Mouse (Mus musculus) adrenal gland (tissue): ENCODE data around the gene Urm1.
"Not testable (repeated sequence)": the region's sequence is repeated elsewhere in the genome, so short reads cannot be mapped to it uniquely, and the experiment has no call there.

ENCODE experiments used
- intact Hi-C: fragments of 180-260 bp; cut with DNase I; formaldehyde crosslinking; loops from one replicate; pipeline ENCODE4 v1.15.1; 2025

Gene Urm1

DNA sequence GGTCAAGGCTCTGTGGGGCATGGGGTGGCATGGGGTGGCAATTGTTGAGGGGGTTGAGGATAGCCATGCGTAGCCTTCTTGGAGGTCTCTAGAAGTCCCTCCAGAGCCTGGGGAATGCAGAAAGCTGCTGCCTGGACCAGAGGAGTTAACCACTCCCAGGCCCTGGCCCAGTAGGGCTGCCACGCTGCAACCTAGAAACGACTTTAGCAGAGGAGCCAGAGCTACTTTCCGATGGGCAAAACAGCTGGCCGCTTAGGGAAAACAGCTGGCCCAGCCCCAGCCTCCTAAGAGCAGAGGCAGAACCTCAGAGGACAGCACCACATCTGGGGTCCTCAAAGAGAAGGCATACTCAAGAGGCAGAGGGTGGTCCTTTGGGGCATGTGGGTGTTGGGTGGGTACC is 38.1 kb downstream of the Urm1 start:
- intact Hi-C loops: loop anchor here (5.0 to 10.0 kb wide), 2 partner anchors 41 to 93 kb away; no protein-coding TSS in a partner anchor

DNA sequence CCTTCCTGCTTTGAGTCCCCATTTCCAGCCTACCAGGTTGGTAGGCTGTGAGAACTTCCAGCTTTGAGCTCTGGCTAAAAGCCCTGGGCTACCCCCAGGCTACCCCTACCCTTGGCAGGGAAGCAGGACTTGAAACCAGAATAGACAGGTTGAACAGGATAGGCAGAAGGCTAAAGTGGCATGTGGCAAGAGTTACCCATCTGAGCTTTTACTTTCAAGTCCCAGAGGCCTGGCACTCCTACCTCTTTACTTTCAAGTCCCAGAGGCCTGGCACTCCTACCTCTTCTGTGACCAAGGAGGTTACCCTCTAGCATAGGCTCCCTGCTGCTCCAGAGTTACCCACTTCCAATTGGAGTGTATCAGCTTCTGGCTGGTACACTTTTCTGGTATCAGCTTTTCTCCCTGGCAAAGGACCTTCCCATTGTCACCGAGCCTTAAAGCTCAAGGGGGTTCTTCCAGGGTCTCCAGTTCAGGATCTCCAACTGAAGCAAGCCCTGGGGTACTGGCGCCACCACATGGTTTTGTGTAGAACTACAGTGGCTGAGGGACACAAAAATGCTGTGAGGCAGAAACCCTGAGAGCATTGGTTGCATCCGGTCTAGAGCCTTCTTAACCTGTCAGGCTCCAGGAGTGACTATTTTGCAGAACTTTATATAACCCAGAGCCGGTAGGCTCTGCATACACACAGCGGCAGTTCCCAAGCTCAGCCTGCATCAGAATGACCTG is 39.0 kb downstream of the Urm1 start:
- intact Hi-C loops: loop anchor here (5.0 to 10.0 kb wide), 2 partner anchors 42 to 94 kb away; no protein-coding TSS in a partner anchor

DNA sequence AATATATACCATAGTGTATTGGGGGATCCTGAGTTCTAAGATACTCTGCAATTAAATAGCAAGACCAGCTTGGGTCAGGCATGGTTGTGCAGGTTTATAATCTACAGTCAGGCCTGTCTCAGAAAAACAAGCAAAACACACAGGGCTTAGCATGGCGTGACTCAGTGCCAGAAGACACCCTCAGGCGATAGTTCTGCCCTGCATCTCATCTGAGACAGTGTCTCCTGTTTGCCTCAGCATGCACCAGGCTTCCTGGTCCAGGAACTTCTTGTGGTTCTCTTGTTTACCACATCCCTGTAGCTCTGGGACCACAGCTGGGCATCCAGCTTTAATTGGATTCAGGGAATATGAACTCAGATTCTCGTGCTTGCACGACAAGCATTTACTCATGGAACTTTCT is 45.2 kb downstream of the Urm1 start:
- intact Hi-C loops: no loop called here

DNA sequence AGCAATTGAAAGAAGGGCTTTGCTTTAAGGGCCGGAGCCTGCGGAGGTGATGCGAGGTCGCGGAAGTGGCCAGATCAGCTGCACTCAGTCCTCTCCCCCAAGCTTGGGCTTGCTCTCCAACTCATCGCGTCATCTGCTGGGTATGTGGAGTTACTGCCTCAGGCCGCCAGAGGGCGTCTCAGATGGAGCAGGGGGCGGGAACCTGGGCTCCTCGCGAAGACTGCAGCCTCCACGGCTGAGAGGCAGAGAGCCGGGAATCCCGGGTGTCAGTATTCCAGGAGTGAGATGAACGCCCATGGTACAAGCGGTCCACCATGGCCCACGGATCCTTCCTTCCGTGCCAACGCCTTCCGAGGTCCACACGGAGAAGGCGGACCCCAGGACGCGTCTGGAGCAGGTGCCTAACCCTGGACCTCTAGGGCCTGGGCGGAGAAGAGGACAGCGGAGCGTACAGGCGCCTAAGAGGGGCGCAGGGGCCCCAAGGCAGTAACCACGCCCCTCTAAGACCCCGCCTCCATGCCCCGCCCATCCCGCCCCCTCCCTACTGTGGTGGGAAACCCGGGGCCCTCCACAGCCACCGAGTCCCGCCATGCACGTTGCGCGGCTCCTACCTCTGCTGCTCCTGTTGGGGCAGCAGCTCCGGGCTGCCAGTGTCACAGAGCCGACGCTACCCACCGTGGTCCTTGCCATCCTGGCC is 49.2 kb downstream of the Urm1 start, which contains the start of gene Cercam:
Gene Cercam, plus strand, starts transcription at position 216 of the 697 bp plus-strand sequence.
- intact Hi-C loops: no loop called here

DNA sequence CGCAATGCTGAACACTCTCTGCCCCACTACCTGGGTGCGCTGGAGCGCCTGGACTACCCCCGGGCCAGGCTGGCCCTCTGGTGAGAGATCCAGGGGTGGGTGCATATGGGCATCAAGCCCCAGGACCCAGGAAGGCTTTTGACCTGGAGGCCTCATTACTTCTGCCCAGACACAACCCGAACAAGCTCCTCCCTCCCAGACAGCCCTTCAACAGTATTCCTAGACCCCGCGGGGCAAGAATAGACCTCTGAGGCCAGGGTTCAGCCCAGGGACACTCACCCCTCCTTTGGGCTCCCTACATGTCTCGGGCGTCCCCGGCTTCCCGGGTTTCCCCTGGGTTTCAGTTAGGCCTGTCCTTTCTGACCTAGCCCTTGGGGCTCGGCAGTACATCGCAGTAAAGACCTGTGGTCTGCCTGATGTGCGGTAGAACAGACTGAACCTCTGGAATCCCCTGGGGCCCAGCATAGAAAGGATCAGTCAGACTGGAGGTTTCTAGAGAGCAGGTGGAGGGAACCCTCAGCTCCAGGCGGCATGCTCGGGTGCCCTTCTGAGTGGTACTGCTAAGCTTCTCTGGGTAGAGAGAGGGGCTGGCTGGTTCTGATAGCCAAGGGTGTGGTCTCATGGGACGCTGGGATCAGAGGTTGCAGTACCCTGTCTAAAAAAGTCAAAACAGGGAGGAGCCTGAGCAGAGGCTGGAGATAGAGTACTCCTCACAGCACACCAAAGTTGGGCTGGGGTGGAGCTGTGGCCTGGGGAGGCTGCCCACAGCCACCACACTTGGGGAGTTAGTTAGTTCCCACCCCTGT is 50.0 kb downstream of the Urm1 start:
- intact Hi-C loops: no loop called here

DNA sequence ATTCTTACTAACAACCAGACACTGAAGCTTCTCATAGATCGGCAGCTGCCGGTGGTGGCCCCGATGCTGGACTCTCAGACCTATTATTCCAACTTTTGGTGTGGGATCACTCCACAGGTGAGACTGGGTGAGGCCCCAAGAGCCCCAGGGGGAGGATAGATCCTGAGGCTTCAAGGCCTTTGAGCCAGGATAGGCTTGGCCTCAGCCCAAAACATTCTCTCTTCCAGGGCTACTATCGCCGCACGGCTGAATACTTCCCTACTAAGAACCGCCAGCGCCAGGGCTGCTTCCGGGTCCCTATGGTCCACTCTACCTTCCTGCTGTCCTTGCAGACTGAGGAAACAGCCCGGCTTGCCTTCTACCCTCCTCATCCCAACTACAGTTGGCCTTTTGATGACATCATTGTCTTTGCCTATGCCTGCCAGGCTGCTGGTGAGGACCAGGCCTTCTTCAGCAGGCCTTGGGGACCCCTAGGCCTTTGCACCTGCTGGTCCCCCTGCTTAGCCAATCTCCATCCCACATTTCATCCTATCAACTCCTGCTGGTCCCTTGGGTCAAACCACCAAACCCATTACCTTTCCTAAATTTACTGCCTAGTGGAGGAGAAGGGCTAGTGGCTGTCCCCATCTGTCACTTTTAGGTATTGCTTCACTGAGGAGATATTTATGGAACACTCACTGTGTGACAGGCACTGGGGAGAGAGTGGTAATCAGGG is 52.9 kb downstream of the Urm1 start:
- intact Hi-C loops: no loop called here

DNA sequence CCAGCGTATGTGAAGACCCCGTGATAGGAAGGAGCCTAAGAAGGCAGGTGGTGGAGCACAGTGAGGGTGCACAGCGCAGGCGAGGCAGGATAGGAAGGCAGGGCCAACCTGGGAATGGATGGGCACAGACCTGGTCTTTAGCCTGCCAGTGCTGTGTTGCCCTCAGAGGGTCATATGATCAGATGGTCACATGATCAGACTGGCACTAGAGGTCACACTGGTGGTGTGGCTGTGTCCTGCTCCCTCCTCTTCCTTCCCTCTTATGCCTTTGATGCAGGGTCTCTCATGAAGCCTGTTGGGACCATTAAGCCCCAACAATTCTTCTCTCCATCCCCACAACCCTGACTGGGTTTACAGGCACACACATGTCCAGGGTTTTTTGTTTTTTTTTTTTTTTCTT is 53.9 kb downstream of the Urm1 start:
- intact Hi-C loops: no loop called here

DNA sequence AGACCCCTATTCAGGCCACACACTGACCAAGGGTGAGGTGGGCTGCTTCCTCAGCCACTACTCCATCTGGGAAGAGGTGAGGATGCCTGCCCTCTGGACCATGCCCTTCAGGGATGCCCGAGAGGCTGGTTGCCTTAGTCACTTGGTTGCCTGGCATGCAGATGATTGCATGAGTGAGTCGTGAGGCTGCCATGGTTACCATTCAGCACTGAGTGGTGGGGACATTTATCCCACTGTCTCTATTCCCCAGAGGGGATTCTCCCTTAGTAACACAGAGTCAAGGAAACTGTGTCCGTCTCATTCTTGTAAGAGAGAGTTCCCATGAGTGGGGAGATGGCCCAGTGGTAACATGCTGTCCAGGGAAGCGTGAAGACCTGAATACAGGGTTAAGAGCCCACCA is 58.2 kb downstream of the Urm1 start:
- intact Hi-C loops: no loop called here

DNA sequence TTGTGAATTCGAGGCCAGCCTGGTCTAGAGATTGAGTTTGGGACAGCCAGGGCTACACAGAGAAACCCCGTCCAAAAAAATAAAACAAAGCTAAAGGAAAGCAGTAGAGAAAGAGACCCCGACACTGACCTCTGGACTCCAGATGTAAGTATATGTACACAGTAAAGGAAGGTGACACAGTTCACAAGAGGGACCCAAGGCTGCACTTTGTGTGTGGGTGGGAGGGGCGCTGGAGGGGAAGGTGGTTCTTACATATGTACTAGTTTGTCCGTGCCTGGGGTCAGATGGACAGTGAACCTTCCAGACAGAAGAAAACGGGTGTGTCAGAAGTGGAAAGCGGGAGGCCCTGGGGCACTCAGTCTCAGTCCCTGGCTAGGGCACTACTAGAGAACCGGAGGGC is 59.3 kb downstream of the Urm1 start:
- intact Hi-C loops: no loop called here

DNA sequence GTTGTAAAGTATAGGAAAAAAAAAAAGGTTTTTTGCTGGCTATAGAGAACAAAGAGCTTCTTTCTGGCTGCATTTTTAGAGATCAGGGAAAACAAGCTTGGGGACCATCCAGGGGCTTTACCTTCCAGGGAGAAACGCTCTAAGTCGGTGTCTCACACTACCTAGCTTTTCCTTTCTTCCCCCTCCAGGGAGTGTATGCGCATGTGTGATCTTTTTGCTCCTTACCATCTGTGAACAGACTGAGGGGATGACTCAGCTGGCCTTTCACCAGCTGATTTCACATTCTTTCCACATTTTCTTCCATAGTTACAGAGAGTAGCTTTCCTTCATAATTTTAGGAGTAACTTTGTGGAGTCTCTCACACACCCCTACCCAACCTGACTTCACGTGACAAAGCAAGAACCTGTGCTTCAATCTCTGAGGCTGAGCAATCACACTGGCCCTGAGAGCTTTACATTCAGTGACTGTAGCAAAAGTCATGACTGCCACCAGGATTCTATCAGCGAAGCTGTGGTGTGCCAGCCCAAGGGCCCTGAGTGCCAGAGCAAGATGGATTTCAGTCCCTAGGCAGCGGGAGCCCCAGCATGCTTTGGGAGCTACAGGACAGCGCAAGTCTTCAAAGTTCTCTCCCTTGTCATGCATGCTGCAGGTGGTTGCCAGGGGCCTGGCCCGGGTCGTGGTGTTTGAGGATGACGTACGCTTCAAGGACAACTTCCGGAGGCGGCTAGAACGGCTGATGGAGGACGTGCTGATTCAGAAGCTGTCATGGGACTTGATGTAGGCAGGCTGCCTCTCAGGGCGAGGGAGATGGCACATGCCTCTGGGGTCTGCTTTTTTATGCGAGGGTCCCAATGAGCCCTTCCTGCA is 60.3 kb downstream of the Urm1 start:
- intact Hi-C loops: no loop called here

DNA sequence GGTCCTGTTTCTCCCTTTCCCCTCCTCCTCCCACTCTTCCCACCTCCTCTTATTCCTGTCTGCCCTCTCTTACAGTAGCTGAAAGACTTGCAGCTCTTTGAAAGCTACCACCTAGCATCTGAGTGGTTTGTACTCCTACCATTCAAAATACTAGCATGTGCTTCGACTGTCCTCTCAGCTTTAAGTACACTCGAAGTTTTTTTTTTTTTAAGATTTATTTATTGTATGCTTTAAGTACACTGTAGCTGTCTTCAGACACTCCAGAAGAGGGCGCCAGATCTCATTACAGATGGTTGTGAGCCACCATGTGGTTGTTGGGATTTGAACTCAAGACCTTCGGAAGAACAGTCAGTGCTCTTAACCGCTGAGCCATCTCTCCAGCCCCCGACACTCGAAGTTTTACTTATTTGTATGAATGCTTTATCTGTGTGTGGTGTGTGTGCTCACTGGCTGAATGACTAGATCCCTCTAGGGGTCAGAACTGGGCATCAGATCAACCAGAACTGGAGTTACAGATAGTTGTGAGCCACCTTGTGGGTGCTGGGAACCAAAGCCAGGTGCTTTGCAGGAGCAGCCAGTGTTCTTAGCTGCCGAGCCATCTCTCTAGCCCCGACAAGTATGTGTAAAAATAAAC is 66.9 kb downstream of the Urm1 start:
- intact Hi-C loops: not testable (repeated sequence)

DNA sequence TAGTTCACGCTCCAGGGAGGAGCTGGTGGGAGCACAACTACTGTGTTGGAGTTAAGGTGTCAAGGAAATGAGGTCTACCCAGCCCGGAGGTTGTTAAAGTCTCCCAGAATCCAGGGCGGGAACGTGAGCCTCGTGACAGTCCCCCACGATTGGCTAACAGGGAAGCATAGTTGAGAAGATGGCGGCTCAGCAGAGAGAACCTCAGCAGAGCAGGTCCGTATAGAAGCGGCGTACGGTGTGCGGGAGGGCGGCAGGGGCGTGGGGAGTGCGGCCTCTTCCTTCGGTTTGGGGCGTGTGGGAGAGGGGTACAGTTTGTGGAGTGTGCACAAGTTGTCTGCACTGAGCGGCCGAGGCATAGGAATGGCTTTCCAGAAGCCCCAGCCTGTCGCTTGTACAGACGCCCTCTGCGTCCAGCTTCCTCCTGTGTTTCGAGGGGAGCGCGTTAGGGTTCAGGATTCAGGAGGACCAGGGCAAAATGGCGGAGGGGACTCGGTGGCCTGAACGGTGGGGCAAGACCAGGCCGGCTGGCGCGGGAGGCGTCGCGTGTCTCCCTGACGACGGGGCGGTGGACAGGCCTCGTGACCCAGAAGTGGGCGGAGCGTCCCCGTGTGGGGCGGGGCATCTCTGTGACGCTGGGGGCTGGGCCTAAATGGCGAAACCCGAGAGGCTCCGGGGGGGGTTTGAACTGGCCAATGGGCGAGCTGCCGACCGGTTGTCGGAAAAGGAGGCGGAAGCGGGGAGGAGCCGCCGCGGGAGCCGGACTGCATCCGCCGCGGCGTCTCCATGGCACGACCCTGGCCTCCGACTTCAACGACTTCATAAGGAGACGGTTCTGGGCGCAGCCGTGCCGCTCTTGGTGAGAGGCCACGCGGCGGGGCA is 69.4 kb downstream of the Urm1 start, which contains the start of gene Odf2:
Gene Odf2, plus strand, starts transcription at position 156 of the 879 bp plus-strand sequence.
- intact Hi-C loops: no loop called here

DNA sequence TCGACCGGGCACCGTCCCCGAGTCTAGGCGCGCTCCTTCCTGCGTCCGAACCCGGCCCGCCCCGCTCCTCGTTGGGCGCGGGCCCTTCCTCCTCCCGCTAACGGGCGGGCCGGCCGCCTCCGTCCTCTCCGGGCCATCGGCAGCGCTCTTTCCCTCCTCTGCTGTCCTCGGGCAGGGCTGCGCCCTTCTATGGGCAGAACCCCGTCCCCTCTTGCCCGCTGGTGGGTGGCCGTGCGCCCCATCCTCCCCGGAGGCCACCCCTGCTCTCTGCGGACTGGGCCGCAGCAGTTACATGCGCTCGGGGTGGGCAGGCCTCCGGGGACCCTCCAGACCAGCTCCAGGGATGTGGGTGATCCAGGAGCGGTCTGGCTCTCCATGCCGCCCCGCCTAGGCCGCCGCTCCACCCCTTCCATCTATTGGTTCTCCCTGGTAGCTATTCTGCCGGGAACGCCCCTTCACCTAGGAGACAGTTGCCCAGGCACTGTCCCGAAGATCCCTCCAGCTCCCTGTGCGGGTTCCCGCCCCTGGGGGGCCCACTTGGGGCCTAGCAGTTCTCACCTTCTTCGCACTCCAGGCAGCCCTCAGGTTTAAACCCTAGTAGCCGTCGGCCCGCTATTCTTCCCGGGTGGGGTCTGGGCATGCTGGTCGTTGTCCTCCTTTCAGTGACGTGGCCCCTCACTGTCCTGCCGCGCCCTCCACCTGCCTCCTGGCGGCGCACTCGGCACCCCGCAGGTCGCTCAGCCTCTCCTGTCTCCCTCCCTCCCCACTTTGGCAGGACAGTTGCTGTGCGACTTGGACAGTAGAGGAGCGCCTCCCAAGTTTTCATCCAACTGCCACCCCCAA is 70.3 kb downstream of the Urm1 start:
- intact Hi-C loops: no loop called here

DNA sequence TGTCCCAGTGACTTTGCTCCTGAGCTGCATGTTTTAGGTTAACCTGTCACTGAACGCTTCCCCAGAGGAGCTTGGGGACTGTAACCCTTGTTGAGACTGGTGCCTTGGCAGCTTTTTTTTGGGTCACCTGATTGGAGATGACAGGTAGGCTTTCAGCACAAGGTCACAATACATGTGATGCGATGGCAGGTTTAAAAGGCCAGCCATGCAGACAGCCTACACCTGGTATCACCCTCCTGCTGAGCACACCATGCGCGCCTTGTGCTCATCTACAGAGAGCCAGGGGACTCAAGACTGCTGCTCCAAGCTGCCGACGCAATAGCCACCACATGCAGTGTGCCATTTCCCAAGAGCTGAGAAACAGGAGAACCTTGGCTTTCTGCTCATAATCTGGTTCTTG is 71.9 kb downstream of the Urm1 start:
- intact Hi-C loops: no loop called here
